ENCODE assay signal across 28 mouse cellular contexts in the genomic region with DNA sequence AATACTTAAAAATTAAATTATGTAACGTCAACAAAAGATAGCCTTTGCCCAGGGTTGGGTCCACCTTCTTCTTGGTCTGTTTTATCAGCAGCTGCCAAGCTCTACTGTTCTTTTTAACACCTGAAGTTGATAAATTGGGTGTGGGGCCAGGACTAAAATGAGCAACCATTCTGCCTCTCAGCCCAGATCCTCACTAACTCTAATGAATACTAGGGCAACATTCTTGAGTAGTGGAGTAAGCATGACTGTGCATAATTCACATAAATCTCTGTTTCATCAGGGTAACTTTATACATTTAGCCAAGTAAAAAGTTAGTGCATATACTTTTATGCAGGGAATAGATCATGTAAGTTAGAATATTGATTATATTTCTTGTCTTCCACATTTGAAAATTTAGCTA. TPM values are rescaled to one million over a fixed set of nuclear protein-coding genes. Genes with fewer than 3 reads are reported as not detected.
A peak's percentile ranks its signal among the peaks of the same experiment; 100 is the strongest.
DNase-seq lines count a peak whose midpoint lies in the region; ATAC-seq and TF ChIP-seq lines count a peak whose summit lies in the region.
"Had no signal": no experiment of that assay in that cellular context is flagged by ENCODE, and none has a peak within 500 bp of the region (broad histone marks: within the 10 kb centered on the region; RNA-seq: fewer than 3 reads in every experiment).

No protein-coding gene starts in this region.

- TF ChIP-seq POLR2A in embryonic fibroblast, embryonic 13.5 days (IDR thresholded peaks at IDR 0.05; ENCODE audit: low read depth, low read length), result no peak
- TF ChIP-seq POLR2A in kidney, adult 2 months (IDR thresholded peaks at IDR 0.05; ENCODE audit: low read depth, low read length), result no peak

- peak; percentile 1 for DNase-seq in Muller cell, postnatal 12 days (ENCODE audit: inconsistent ontology term)
- DNase-seq in kidney, adult 2 months, result no peak
- no peak for DNase-seq in spleen, postnatal 4 days (ENCODE audit: low spot score in 2 of 2)
- DNase-seq in retina, embryonic 14.5 days (ENCODE audit: low spot score), result no peak
- DNase-seq in cerebellum, adult 8-10 months, result no peak
- DNase-seq: adrenal gland, adult 8-10 months; adrenal gland, postnatal 14 days; adrenal gland, postnatal 36 days; B cell, adult 2 months; cerebellum, adult 11-12 months; cerebellum, adult 2 months; cerebellum, adult 9-11 months; cerebellum, postnatal 14 days; cerebellum, postnatal 36 days; forebrain, postnatal 0 days had no signal

- WGBS in stomach, embryonic 14.5 days, result 56% methylated on average over 1 of the region's 1 CpGs
- WGBS in kidney, adult 2 months, result 63% methylated on average over 1 of the region's 1 CpGs

- no peak for TF ChIP-seq CTCF in embryonic fibroblast, embryonic 13.5 days (IDR thresholded peaks at IDR 0.05; ENCODE audit: borderline replicate concordance, insufficient read depth, low read length)
- no peak for TF ChIP-seq CTCF in kidney, adult 2 months (conservative IDR thresholded peaks at IDR 0.05; ENCODE audit: insufficient read depth, insufficient read length, low read depth, low read length)

- H3K27ac ChIP-seq in embryonic fibroblast, embryonic 13.5 days (ENCODE audit: insufficient read depth, low read length), result peak overlapping the region; percentile 67
- H3K27ac ChIP-seq in stomach, embryonic 14.5 days (ENCODE audit: low read length), result no peak overlapping the region
- no peak overlapping the region for H3K27ac ChIP-seq in kidney, adult 2 months (ENCODE audit: insufficient read depth, low read depth, low read length)
- H3K27ac ChIP-seq: embryonic facial prominence, embryonic 10.5 days; embryonic facial prominence, embryonic 12.5 days; forebrain, embryonic 10.5 days; forebrain, embryonic 12.5 days; forebrain, embryonic 15.5 days had no signal

- H3K9me3 ChIP-seq in stomach, embryonic 14.5 days (ENCODE audit: control insufficient read depth, low read depth, low read length), result no peaks in the 10 kb centered on the region
- H3K9me3 ChIP-seq: embryonic facial prominence, embryonic 10.5 days; embryonic facial prominence, embryonic 12.5 days; forebrain, embryonic 10.5 days; forebrain, embryonic 12.5 days; forebrain, embryonic 15.5 days; G1E had no signal

- no peaks in the 10 kb centered on the region for H3K36me3 ChIP-seq in stomach, embryonic 14.5 days (ENCODE audit: control insufficient read depth, insufficient read depth, low read length)
- no peaks in the 10 kb centered on the region for H3K36me3 ChIP-seq in kidney, adult 2 months (ENCODE audit: control insufficient read depth, insufficient read depth, low read length)
- H3K36me3 ChIP-seq: embryonic facial prominence, embryonic 10.5 days; embryonic facial prominence, embryonic 12.5 days; forebrain, embryonic 10.5 days; forebrain, embryonic 12.5 days; forebrain, embryonic 15.5 days; G1E had no signal

- no peak overlapping the region for H3K4me3 ChIP-seq in embryonic fibroblast, embryonic 13.5 days (ENCODE audit: insufficient read depth, low read length)
- H3K4me3 ChIP-seq in stomach, embryonic 14.5 days (ENCODE audit: low read depth, low read length), result no peak overlapping the region
- H3K4me3 ChIP-seq in kidney, adult 2 months (ENCODE audit: insufficient read depth, low read depth, low read length), result no peak overlapping the region
- H3K4me3 ChIP-seq: embryonic facial prominence, embryonic 10.5 days; embryonic facial prominence, embryonic 12.5 days; erythroblast, embryonic 14.5 days; forebrain, embryonic 10.5 days; forebrain, embryonic 12.5 days; forebrain, embryonic 15.5 days had no signal

- no peak overlapping the region for H3K9ac ChIP-seq in stomach, embryonic 14.5 days (replicated peaks; ENCODE audit: low read depth, low read length)
- H3K9ac ChIP-seq: embryonic facial prominence, embryonic 12.5 days; forebrain, embryonic 12.5 days; forebrain, embryonic 15.5 days; forebrain, postnatal 0 days had no signal

- no peaks in the 10 kb centered on the region for H3K27me3 ChIP-seq in stomach, embryonic 14.5 days (ENCODE audit: control insufficient read depth, insufficient read depth, low read length)
- no peaks in the 10 kb centered on the region for H3K27me3 ChIP-seq in kidney, adult 2 months (replicated peaks; ENCODE audit: control insufficient read depth, insufficient read depth, low read length)
- H3K27me3 ChIP-seq: CH12.LX; embryonic facial prominence, embryonic 12.5 days; forebrain, embryonic 12.5 days; forebrain, embryonic 15.5 days; Patski had no signal

- no peak overlapping the region for H3K4me2 ChIP-seq in stomach, embryonic 14.5 days (replicated peaks; ENCODE audit: low read depth, low read length)
- H3K4me2 ChIP-seq: embryonic facial prominence, embryonic 12.5 days; forebrain, embryonic 12.5 days; forebrain, embryonic 15.5 days had no signal

- ATAC-seq in stomach, embryonic 14.5 days (ENCODE audit: insufficient number of reproducible peaks, insufficient read depth, low FRiP score, low read depth), result peak; percentile 54; the same call in 1 of the 2 replicates
- ATAC-seq: activated CD4-positive, CD25-positive, alpha-beta regulatory T cell, adult 4 months; CD4-positive, CD25-positive, alpha-beta regulatory T cell, adult 4 months; forebrain, embryonic 15.5 days; forebrain, postnatal 0 days; Patski had no signal

- H3K4me1 ChIP-seq in embryonic fibroblast, embryonic 13.5 days (ENCODE audit: control insufficient read depth, insufficient read depth, low read length), result no peaks in the 10 kb centered on the region; the same call in 1 of the 2 replicates
- no peaks in the 10 kb centered on the region for H3K4me1 ChIP-seq in stomach, embryonic 14.5 days (ENCODE audit: control insufficient read depth, insufficient read depth, low read length)
- peaks cover 14% of the 10 kb centered on the region for H3K4me1 ChIP-seq in kidney, adult 2 months (ENCODE audit: control insufficient read depth, insufficient read depth, low read length)
- H3K4me1 ChIP-seq: embryonic facial prominence, embryonic 10.5 days; embryonic facial prominence, embryonic 12.5 days; forebrain, embryonic 10.5 days; forebrain, embryonic 12.5 days; forebrain, embryonic 15.5 days had no signal

RNA-seq across cellular contexts. Expression of a gene that starts 10.5 kb away (rescaled TPM):
- polyA plus RNA-seq in embryonic fibroblast, embryonic 13.5 days (2011; ENCODE audit: insufficient read length, low read depth, missing spikeins), result 16.2 and 22.2 TPM in 2 replicates
- 22.5 and 23.7 TPM in 2 replicates for polyA plus RNA-seq in stomach, embryonic 14.5 days (2014; fragmentation: Nextera tagmentation; extraction: Ambion mirVana)
- 79.1 and 84.5 TPM in 2 replicates for polyA plus RNA-seq in kidney, adult 2 months (2012; rRNA removed)

RNA-seq across cellular contexts. Expression of a gene that starts 37.2 kb away (rescaled TPM):
- 36.4 and 36.5 TPM in 2 replicates for polyA plus RNA-seq in embryonic fibroblast, embryonic 13.5 days (2011; ENCODE audit: insufficient read length, low read depth, missing spikeins)
- 46.2 and 55.0 TPM in 2 replicates for polyA plus RNA-seq in stomach, embryonic 14.5 days (2014; fragmentation: Nextera tagmentation; extraction: Ambion mirVana)
- polyA plus RNA-seq in kidney, adult 2 months (2012; rRNA removed), result 28.4 and 29.2 TPM in 2 replicates
